Mouse (Mus musculus): Measurements from ENCODE around the gene Ccdc88c.

DNA sequence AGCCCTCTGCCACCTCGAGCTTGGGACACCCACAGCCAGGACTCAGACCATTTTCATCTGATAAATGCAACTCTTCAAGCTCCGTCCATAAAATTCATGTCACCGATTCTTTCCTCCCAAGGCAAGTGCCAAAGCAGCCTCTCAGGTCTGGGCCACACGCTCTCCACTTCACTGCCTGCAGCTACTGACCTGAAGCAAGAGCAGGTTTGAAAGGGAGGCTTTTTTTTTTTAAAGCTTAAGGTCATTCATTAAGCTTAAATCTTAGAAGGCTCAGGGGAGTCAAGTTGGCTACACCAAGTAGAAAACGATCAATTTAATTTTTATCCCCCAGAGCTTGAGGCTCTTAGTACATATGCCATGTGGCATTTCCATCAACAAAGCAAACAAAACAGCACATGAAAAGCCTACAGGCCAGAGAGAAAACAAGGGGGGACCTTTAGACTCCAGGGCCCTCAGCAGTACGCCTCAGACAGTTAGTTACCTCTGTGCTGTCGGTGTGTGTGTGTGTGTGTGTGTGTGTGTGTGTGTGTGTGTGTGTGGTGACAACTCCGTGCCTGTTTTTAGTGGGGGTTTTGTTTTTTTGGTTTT is 15.7 kb downstream of the Ccdc88c start:
- TF ChIP-seq CTCF (IDR thresholded peaks at IDR 0.05; ENCODE audit: low read depth): no peak
- no peak for TF ChIP-seq EP300 (IDR thresholded peaks at IDR 0.05; ENCODE audit: low read depth)

Measured in liver, embryonic 14.5 days (tissue).